Mouse (Mus musculus): ENCODE measurements around the gene Tlr12.
"Not testable (repeated sequence)": the region's sequence is repeated elsewhere in the genome, so short reads cannot be mapped to it uniquely, and the experiment has no call there.

The Tlr12 gene

DNA sequence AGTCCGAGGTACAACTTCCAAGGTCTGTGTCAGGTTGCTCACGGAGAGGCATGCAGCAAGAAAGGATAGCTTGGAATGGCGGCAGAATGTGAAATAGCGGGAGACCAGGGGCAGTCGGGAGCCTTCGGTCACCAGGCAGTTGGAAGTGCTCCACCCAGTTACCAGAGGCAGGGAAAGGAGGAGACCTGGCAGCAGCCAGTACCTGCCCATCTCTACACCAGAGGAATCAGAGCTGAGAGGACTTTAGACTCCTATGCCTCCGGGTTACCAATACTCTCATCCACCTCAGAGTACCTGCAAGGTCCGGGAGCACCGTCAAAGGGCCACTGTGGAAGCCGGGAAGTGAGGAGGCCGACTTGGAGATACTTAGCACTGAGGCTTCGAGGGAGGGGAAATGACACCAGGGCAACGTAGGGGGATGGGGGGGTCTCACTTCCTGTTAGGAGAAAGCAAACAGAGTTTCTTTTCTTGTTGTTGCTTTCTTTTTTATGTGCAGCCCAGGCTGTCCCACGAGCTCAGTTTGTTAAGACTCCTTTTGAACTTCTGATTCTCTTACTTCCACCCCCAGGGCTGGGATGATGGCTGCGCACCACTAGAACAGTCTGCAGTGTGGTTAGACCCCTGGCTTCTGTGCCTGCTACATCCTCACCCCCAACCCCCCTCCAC lies at the start of gene Tlr12:
TSS of gene Tlr12 (minus strand) at position 374 of the 666 bp plus-strand sequence.
- DNase-seq (ENCODE audit: low read depth) = peak; percentile 64

- not testable (repeated sequence) for DNase-seq (ENCODE audit: low read depth)
Observed at GRCm38 (mm10) chr4:128667195-128667594, 48.8 kb upstream of the Tlr12 start.

- not testable (repeated sequence) for DNase-seq (ENCODE audit: low read depth)
Observed at GRCm38 (mm10) chr4:128666362-128666761, 47.9 kb upstream of the Tlr12 start.

GRCm38 (mm10) chr4:128664002-128664401 lies 45.6 kb upstream of the Tlr12 start:
- no peak for DNase-seq (ENCODE audit: low read depth)

GRCm38 (mm10) chr4:128661063-128661462 lies 42.6 kb upstream of the Tlr12 start:
- DNase-seq (ENCODE audit: low read depth) = no peak

GRCm38 (mm10) chr4:128660196-128660595 lies 41.8 kb upstream of the Tlr12 start:
- DNase-seq (ENCODE audit: low read depth) = no peak

GRCm38 (mm10) chr4:128655446-128655845 lies 37.0 kb upstream of the Tlr12 start:
- DNase-seq (ENCODE audit: low read depth) = no peak

DNA sequence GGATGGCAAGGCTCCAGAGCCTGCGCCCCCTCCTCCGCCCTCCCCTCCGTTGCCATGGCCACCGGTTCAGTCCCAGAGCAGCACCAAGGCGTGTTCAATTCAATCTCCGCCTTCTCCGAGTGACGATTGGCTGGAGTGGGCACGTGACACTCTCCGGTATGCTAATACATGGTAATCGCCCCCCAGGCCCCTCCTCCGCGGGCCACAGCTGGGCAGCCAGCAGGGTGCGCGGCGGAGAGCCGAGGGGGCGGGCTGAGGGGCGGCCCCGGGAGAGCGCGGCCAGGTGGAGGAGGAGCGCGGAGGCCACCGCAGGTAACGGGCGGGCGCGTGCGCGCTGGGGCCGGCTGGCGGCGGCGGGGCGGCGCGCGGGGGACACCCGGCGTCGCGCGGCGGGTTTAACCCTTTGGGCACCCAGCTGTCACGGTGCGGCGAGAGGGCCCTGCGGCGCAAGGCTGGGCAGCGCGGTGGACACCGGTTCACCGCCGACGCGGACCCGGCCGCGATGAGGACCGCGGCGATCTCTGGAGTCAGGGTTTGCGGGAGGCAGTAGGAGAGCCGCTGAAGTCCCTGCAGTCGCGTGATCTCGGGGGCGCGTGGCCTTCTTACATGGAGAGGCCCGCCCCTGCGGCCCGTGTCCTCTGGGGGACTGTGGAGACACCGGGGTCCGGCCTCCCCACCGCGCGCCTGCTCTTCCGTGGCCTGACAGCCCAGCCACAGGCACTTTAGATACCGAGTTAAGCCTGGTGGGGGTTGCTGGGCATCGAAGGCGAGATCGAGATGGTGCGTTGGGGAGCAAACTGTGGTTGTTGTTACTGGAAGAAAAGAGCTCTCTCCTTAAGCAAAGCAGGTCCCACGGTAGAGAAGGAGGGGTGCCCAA lies 36.3 kb upstream of the Tlr12 start, which contains the start of gene Phc2:
TSS of gene Phc2 (plus strand) at position 198 of the 877 bp plus-strand sequence.
- peak; percentile 94 for DNase-seq (ENCODE audit: low read depth)

DNA sequence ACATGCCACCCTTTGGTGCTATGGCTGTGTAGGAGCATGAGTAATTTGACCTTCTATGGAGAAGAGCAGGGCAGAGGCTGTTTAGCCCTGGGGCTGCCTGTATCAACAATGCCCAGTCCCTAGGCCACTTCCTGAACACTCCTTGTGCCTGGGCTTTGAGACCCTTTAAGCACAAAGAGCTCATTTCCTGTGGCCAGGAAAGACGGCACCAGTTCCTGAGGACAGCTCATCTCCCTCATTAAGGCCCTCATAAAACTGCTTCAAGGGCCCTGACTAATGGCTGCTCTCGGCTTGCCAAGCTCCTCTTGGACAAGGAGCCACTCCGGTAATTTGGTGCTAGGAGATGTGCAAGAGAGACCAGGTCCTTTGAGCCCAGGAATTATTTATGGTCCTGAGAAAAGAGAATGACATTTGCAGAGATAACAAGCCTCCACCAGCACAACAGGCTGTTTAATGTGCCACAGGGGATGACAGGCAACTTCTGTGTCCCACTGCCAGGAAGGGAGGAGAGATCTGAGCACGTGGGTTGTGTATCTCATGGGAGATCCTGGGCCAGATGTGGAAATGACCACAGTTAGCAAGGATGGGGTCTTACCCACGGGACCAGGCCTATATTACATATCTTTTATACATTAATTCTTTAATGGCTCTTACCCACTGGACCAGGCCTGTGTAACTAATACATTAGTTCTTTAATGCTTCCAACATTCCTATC lies 34.3 kb upstream of the Tlr12 start:
- DNase-seq (ENCODE audit: low read depth) = peak; percentile 89

DNA sequence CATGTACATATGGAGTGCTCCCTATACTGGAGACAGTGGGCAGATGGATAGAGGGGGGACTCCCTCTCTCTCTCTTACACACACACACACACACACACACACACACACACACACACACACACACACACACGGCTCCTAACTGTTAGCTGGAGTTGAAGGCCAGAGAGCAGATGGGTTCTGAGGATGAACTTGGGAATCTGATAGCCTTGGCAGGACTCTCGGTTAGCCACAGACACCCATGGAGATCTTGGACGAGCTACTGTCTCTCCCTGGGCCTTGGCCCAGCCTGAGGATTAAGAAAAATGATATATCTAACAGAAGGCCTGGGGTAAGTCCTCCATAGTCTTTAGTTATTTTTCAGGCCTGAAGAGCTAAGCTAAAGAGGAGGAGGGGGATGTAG lies 33.1 kb upstream of the Tlr12 start:
- DNase-seq (ENCODE audit: low read depth) = no peak

DNA sequence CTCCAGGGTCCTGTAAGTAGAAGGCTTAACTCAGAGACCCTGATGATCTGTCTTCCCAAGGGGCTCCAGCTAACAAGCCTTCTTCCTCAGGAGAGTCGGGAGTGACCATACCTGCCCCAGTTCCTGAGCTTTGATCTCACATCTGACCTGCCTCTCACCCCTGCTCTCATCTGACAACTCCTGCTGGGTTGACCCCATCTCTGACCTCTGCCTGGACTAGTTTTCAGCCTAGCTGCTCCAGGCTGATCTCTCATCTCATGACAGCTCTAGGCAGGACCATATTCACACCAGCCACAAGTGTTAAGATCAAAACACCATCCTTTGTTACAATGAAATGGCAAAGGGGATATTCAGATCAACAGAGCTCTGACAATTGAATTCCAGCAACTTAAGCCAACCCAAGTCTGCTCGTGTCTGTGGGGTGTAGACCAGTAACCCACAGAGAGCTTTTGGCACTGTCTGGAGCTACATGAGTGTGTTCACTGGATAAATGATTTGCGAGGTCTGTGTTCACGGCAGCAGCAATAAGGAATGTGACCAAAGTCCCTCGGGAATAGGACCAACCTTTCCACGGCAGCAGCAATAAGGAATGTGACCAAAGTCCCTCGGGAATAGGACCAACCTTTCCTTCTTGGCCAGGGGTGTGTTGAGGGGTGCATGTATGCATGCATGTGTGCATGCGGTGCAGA lies 30.3 kb upstream of the Tlr12 start:
- no peak for DNase-seq (ENCODE audit: low read depth)

DNA sequence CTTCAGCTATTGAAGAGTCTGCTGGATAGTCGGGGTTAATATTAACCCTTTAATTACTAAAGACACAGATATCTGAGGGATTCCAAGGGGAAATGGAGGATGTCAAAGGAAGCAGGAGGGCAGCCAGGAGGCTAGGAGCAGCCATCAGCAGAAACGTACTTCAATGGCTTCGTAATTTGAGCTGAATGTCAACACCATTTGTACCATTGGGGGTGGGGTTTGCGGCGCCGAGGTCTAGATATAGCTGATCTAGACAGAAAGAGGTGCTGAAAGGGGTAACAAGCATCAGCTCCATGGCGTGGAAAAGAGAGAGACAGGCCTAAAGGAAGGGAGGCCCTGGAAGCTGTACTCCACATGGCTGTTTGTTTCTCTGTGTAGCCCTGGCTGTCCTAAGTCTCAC lies 28.3 kb upstream of the Tlr12 start:
- DNase-seq (ENCODE audit: low read depth) = no peak

DNA sequence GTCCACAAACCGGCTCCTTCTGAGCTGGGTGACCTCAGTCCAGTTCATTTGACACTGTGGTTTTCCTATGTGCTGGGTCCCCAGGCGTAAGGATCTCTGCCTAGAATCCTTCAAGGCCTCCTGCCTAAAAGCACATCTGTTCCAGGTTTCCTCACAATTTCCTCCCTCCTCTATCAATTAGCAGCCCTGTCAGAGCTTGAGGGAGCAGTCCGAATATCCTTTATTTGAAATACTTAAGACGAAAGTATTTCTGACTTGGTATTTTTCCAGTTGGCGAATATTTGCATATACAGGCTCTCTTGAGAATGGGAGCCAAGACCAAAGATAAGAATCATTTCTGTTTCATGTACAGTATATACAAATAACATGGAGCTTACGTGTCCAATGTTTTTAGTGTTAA lies 27.5 kb upstream of the Tlr12 start:
- DNase-seq (ENCODE audit: low read depth) = no peak

DNA sequence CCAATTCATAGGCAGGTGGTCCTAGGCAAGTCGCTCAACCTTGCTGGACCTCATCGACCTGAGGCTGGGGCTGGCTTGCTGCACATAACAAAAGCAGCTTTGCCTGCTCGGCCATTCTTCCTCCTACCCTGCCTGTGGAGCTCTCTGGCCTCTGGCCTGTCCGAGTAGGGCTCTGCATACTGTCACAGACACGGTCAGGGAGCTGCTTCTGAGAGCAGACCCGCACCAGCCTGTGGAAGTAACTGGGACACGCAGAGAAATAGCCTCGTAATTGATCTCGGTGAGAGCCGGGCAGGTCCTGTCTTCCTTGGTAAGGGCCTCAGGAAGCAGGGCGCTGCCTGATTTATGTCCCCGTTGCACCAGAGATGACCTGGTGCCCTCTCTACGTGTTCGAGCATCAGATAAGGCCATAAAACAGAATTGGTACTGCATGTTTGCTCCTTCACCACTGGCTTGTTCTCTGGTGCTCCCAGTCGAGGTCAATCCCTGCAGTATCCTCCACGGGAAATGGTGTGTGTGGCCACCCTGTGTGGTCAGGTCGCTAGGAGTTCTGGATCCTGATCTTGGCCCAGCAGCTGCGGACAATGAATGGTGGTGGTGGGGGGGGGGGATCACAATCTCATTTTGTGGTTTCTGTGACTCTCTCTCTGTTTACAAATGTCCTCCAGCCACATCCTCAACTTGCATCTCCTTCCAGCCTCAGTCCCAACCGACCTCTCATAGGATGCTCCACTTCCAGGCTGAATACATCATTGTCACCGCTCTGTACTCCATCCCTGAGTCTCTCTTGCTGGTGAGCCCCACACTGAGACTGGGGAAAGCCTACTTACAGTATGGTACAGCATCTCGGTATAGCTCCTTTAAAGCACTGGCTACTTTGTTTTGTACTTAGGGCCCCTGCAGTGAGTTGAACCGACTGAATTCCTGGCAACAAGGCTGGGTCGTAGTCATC lies 23.6 kb upstream of the Tlr12 start:
- peak; percentile 88 for DNase-seq (ENCODE audit: low read depth)

- peak; percentile 23 for DNase-seq (ENCODE audit: low read depth)
Observed at GRCm38 (mm10) chr4:128638265-128638923, 20.0 kb upstream of the Tlr12 start.

DNA sequence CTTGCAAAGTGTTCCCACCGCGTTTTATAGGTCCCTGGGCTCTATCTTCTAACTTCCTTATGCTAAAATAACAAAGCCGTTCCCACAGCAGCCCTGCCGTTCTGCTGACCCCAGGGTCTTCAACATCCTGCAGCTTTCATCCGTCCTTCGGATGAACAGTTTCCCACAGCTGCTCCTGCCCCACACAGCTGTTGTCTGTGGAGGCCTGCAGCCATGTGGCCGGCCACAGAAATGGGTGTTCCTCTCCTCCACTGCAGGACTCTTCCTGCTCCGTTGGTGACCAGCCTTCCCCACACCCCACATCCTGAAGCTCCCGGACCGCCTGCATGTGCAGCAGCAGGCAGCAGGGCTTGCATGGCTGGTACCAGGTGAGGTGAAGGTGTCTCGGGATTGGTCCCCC lies 18.8 kb upstream of the Tlr12 start:
- DNase-seq (ENCODE audit: low read depth) = peak; percentile 76

DNA sequence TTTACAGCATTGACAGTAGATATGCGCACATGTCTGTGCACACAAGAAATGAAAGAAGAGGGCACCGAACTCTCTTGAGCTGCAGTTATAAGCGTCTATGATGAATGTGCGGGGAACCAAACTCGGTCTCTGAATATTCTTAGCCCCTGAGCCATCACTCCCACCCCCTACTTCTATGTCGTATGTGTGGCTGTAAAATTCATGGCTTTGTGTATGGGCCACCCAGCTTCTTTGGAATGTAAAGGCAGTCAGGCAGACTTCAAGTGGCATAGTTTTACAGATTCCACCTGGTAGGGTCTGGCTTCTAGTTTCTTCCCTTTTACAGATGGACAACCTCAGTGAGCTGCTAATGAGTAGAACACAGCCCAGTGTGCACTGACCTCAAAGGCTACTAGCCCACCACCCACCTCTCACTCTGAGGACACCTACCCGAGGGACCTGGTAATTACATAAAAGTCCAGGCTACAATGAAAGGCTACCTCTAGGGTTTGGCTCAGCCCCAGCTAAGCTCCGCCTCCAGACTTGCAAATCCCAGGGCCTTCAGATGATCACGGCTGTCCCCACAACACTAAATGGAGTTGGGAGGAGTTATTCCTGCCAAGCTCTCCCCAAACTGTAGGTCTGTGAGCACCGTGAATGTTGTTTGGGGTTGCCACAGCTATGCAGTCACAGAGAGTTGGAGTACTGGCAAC lies 17.6 kb upstream of the Tlr12 start:
- peak; percentile 42 for DNase-seq (ENCODE audit: low read depth)

GRCm38 (mm10) chr4:128635451-128635850 lies 17.0 kb upstream of the Tlr12 start:
- DNase-seq (ENCODE audit: low read depth) = no peak

DNA sequence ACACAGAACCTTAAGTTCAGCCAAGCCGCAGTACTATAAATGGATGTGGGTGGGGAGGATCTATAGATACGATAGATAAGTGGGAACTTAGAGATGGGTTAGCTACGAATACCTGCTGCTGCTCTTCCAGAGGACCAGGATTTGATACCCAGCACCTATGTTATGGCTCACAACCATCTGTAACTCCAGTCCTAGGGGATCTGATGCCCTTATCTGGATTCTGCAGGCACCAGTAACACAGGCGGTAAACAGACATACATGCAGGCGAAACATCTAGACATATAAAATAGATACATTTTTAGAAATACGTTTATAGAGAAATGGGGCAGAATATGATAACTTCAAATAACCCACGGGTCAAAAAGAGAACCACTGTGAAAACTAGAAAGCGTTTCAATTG lies 2.7 kb upstream of the Tlr12 start:
- DNase-seq (ENCODE audit: low read depth) = no peak

- no peak for DNase-seq (ENCODE audit: low read depth)
Observed at GRCm38 (mm10) chr4:128620572-128620971, 2.2 kb upstream of the Tlr12 start.

Measured in 416B (cell line).